Mouse (Mus musculus): ENCODE measurements at regions not wholly inside any gene's neighbourhood (a gene's known extent, or its start where the extent isn't known, plus 50 kb on each side); places are given as distances from the start of the nearest gene placed in this dataset.

DNA sequence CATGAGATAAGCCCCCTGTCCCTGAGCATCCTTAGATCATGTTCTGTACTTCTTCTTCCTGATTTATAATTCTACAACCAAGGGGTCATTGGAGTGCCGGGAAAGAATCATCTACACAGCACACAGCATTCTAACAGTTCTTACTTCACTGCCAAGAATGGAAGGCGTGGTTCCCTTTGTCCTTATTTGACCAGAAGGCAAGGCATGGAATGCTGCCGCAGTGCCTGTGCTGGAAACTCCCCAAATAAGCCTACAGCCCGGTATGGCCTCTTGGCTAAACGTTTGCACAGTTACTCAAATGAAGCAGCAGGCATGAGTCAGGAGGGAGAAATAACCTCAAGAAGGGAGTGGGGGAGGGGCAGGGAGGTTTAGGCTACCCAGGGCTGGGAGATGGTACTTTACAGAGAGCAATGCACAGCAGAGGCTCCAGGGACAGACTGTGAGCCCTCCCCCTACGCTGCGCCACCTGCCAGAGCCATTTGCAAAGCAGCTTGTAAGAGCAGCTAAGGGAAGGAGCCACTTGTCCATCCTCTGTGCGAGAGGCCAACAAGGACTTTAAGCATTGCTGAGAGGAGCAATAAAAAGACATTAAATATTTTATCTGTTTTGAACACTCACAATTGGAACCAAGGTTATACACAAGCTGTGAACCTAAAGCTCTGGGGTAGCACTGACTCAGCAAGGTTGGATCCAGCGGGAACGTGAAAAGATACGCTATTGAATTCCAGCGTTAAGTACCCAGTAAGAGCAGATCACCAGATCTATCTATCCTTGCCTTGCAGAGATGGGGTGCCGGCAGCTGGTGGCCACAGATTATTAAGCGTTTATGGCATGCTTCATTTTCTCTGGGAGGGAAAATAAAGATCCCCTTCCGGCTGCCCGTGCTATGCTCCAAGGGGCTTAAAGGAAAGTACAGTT, 104.2 kb upstream of the Klf7 start:
- no peak overlapping the region for H3K4me3 ChIP-seq
- no peaks in the 10 kb centered on the region for H3K36me3 ChIP-seq (ENCODE audit: control insufficient read depth, insufficient read depth)
- H3K4me2 ChIP-seq (ENCODE audit: low read depth) = peak overlapping the region; percentile 76
- TF ChIP-seq TCF3 (IDR thresholded peaks at IDR 0.05; ENCODE audit: insufficient read length, low read depth) (no peak), POLR2AphosphoS2 (IDR thresholded peaks at IDR 0.05; ENCODE audit: insufficient read length, low read depth) (no peak), TCF12 (IDR thresholded peaks at IDR 0.05; ENCODE audit: insufficient read depth, poor library complexity, severe bottlenecking) (no peak), POLR2A (IDR thresholded peaks at IDR 0.05; ENCODE audit: insufficient read length, low read depth) (no peak), MYOD1 (IDR thresholded peaks at IDR 0.05; ENCODE audit: control insufficient read depth in 1 of 3, insufficient read length in 2 of 3, low read depth in 2 of 3) (peak in 2 of 3 experiments; percentile 69 to 74), SRF (IDR thresholded peaks at IDR 0.05; ENCODE audit: control insufficient read depth, insufficient read length, low read depth) (peak; percentile 95), USF1 (IDR thresholded peaks at IDR 0.05; ENCODE audit: low read depth) (no peak), MAX (IDR thresholded peaks at IDR 0.05; ENCODE audit: low read depth) (no peak), MYOG (IDR thresholded peaks at IDR 0.05; ENCODE audit: control insufficient read depth in 1 of 3, insufficient read depth in 1 of 3, insufficient read length in 2 of 3, low read depth in 2 of 3) (peak in 1 of 3 experiments; percentile 46), REST (IDR thresholded peaks at IDR 0.05; ENCODE audit: insufficient read depth, insufficient read length) (no peak), E2F4 (IDR thresholded peaks at IDR 0.05; ENCODE audit: insufficient read depth) (no peak)
- H3ac ChIP-seq (ENCODE audit: control insufficient read depth, insufficient read length) = no peak overlapping the region
- H3K79me2 ChIP-seq (ENCODE audit: control insufficient read depth, insufficient read depth) = no peaks in the 10 kb centered on the region
- no peaks in the 10 kb centered on the region for H3K27me3 ChIP-seq (ENCODE audit: control insufficient read depth, insufficient read depth, insufficient read length)

DNA sequence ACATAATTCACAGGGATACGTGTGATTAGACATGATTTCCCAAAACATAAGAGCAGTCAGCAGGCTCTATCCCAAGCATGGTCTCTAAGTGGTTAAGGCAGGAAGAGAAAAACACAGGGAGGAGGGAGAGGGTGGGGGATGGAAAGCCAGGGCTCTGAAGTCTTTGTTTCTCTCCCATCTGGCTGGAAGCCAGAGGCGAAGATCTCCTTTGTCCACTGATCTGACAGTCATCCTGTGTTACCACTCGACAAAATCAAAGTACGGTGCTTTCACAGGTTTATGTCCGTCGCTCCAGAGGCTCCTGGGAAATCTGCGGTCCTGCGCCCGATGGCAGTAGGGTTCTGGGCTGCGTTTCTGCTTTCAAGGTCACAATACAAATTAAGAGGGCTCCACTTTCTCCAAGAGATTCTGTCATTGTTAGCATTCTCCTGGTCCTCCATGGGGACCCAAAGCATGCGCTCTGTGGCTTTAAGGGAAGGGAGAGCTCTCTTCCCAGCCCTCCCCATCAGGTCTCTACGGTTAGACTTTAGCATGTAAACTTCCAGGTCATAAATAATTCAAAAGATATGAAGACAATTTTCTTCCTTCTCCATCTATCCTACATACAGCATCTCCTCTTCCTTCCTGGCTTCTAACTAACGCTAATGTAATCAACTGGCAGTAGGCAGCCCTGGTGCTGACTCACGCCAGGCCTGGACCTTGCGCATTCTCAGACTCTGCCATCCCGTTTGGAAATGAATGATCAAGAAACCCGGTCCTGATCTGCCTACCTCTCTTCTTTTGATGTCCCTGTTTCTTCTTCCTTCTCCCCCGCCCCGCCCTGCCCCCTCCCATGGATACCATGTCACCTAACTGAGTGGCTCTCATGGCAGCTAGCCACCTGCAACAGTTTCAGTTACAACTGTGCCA, 102.0 kb upstream of the Klf7 start:
- no peak for TF ChIP-seq SRF (IDR thresholded peaks at IDR 0.05; ENCODE audit: control insufficient read depth, insufficient read length, low read depth)
- no peak for TF ChIP-seq CEBPB (IDR thresholded peaks at IDR 0.05; ENCODE audit: insufficient read depth, poor library complexity, severe bottlenecking)
- TF ChIP-seq POLR2A (IDR thresholded peaks at IDR 0.05; ENCODE audit: insufficient read length, low read depth) = no peak
- no peak for TF ChIP-seq TCF3 (IDR thresholded peaks at IDR 0.05; ENCODE audit: insufficient read length, low read depth)
- TF ChIP-seq REST (IDR thresholded peaks at IDR 0.05; ENCODE audit: insufficient read depth, insufficient read length) = no peak
- no peak for TF ChIP-seq USF1 (IDR thresholded peaks at IDR 0.05; ENCODE audit: low read depth)
- no peak for TF ChIP-seq POLR2AphosphoS2 (IDR thresholded peaks at IDR 0.05; ENCODE audit: insufficient read length, low read depth)
- TF ChIP-seq TCF12 (IDR thresholded peaks at IDR 0.05; ENCODE audit: insufficient read depth, poor library complexity, severe bottlenecking) = no peak
- TF ChIP-seq MYOD1 (IDR thresholded peaks at IDR 0.05; ENCODE audit: control insufficient read depth in 1 of 3, insufficient read length in 2 of 3, low read depth in 2 of 3) = no peak
- TF ChIP-seq E2F4 (IDR thresholded peaks at IDR 0.05; ENCODE audit: insufficient read depth) = no peak
- no peak for TF ChIP-seq MYOG (IDR thresholded peaks at IDR 0.05; ENCODE audit: control insufficient read depth in 1 of 3, insufficient read depth in 1 of 3, insufficient read length in 2 of 3, low read depth in 2 of 3)
- TF ChIP-seq MAX (IDR thresholded peaks at IDR 0.05; ENCODE audit: low read depth) = no peak
- Histone ChIP-seq H3K4me3 (no peak overlapping the region), H3K27me3 (ENCODE audit: control insufficient read depth, insufficient read depth, insufficient read length) (no peaks in the 10 kb centered on the region), H3ac (ENCODE audit: control insufficient read depth, insufficient read length) (no peak overlapping the region), H3K36me3 (ENCODE audit: control insufficient read depth, insufficient read depth) (no peaks in the 10 kb centered on the region), H3K79me2 (ENCODE audit: control insufficient read depth, insufficient read depth) (no peaks in the 10 kb centered on the region), H3K4me2 (ENCODE audit: low read depth) (no peak overlapping the region)

GRCm38 (mm10) chr1:64222475-64222874, 100.4 kb upstream of the Klf7 start:
- H3ac ChIP-seq (ENCODE audit: control insufficient read depth, insufficient read length) = no peak overlapping the region
- no peak for TF ChIP-seq REST (IDR thresholded peaks at IDR 0.05; ENCODE audit: insufficient read depth, insufficient read length)

GRCm38 (mm10) chr1:64220486-64220885, 98.4 kb upstream of the Klf7 start:
- H3K79me2 ChIP-seq (ENCODE audit: control insufficient read depth, insufficient read depth) = no peaks in the 10 kb centered on the region
- TF ChIP-seq CEBPB (IDR thresholded peaks at IDR 0.05; ENCODE audit: insufficient read depth, poor library complexity, severe bottlenecking) = no peak
- no peak for TF ChIP-seq POLR2AphosphoS2 (IDR thresholded peaks at IDR 0.05; ENCODE audit: insufficient read length, low read depth)
- no peak for TF ChIP-seq TCF12 (IDR thresholded peaks at IDR 0.05; ENCODE audit: insufficient read depth, poor library complexity, severe bottlenecking)
- TF ChIP-seq MYOG (IDR thresholded peaks at IDR 0.05; ENCODE audit: control insufficient read depth in 1 of 3, insufficient read depth in 1 of 3, insufficient read length in 2 of 3, low read depth in 2 of 3) = no peak
- TF ChIP-seq E2F4 (IDR thresholded peaks at IDR 0.05; ENCODE audit: insufficient read depth) = no peak
- TF ChIP-seq SRF (IDR thresholded peaks at IDR 0.05; ENCODE audit: control insufficient read depth, insufficient read length, low read depth) = no peak
- no peak for TF ChIP-seq USF1 (IDR thresholded peaks at IDR 0.05; ENCODE audit: low read depth)
- no peak for TF ChIP-seq REST (IDR thresholded peaks at IDR 0.05; ENCODE audit: insufficient read depth, insufficient read length)
- no peak for TF ChIP-seq POLR2A (IDR thresholded peaks at IDR 0.05; ENCODE audit: insufficient read length, low read depth)
- TF ChIP-seq TCF3 (IDR thresholded peaks at IDR 0.05; ENCODE audit: insufficient read length, low read depth) = no peak
- TF ChIP-seq MYOD1 (IDR thresholded peaks at IDR 0.05; ENCODE audit: control insufficient read depth in 1 of 3, insufficient read length in 2 of 3, low read depth in 2 of 3) = no peak
- TF ChIP-seq MAX (IDR thresholded peaks at IDR 0.05; ENCODE audit: low read depth) = no peak
- no peaks in the 10 kb centered on the region for H3K36me3 ChIP-seq (ENCODE audit: control insufficient read depth, insufficient read depth)
- H3ac ChIP-seq (ENCODE audit: control insufficient read depth, insufficient read length) = no peak overlapping the region
- H3K27me3 ChIP-seq (ENCODE audit: control insufficient read depth, insufficient read depth, insufficient read length) = no peaks in the 10 kb centered on the region
- H3K4me3 ChIP-seq = no peak overlapping the region
- no peak overlapping the region for H3K4me2 ChIP-seq (ENCODE audit: low read depth)

More at GRCm38 (mm10) chr1:64222475-64222874, 100.4 kb upstream of the Klf7 start:
- Histone ChIP-seq H3K79me2 (ENCODE audit: control insufficient read depth, insufficient read depth) (no peaks in the 10 kb centered on the region), H3K27me3 (ENCODE audit: control insufficient read depth, insufficient read depth, insufficient read length) (no peaks in the 10 kb centered on the region), H3K4me3 (no peak overlapping the region), H3K4me2 (ENCODE audit: low read depth) (no peak overlapping the region), H3K36me3 (ENCODE audit: control insufficient read depth, insufficient read depth) (no peaks in the 10 kb centered on the region)
